8 mouse cellular contexts compared by ENCODE assay signal in the genomic region with DNA sequence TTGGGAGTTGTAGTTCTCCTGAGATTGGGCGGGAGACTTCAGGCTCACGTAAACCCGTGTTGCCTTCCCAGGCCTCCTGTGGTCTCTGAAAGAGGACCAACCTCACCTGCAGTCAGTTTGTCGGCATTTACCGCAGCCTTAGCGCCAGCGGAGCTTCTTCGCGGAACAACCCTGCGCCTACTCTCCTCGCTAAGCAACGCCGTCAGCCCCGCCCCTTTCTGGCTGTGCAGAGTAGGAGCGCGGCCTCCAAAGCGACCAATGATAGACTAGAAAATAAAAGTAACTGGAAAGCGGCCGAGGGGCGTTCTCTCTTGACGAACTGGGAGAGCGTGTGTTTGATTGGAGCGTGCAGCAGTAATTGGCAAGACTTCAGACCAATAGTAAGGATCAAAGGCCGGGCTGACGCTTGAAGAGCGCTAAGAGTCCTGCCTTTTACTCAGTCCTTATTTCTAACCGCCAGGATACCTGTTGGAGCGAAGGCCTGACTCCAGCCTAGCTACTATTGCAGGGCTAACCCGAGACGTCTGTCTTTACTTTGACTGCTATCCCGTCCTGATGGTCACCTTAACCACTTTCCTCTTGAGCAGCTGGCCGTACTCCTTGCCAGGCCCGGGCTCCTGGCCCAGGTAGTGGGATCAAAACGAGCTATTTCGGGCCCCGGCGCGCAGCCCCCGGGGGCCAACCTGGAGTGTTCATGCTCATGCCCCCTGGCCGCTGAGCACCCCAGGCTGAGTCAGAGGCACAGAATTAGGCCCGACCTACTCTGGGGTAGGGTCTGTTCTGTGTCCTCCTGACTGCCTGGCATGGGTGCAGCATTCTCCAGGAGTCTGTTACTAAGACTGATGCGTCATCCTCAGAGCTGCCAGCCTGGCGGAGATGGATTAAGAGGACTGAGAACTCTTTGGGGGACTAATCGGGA. TPM values are rescaled to one million over a fixed set of nuclear protein-coding genes. Genes with fewer than 3 reads are reported as not detected.
DNase-seq lines count a peak whose midpoint lies in the region; ATAC-seq and TF ChIP-seq lines count a peak whose summit lies in the region.

TSS of gene Hspb6 (plus strand) at position 77 of the 919 bp plus-strand sequence.
TSS of gene Proser3 (minus strand) at position 198 of the 919 bp plus-strand sequence.

- no peak for TF ChIP-seq EP300 in liver, embryonic 14.5 days (IDR thresholded peaks at IDR 0.05; ENCODE audit: low read depth)
- no peak for TF ChIP-seq EP300 in stomach, postnatal 0 days (optimal IDR thresholded peaks at IDR 0.05)

- peak; percentile 93 for ATAC-seq in heart, embryonic 15.5 days (replicated peaks; ENCODE audit: insufficient number of reproducible peaks, insufficient read depth, low FRiP score, low read depth)
- ATAC-seq in liver, embryonic 14.5 days (ENCODE audit: insufficient read depth), result peak; percentile 89
- peak; percentile 88 for ATAC-seq in neural tube, embryonic 11.5 days (ENCODE audit: insufficient read depth, low FRiP score, low TSS enrichment)
- ATAC-seq in stomach, postnatal 0 days (ENCODE audit: low FRiP score, low TSS enrichment), result peak; percentile 95

- DNase-seq in CD8-positive naive resting alpha-beta T cell, adult 2 months (ENCODE audit: low read depth in 2 of 2, low spot score in 2 of 2), result peak; percentile 87 to 94
- DNase-seq in c-Kit-positive CD71-negative TER-119-negative erythroid progenitor cells, embryonic 14.5 days (ENCODE audit: low read depth), result peak; percentile 97
- DNase-seq in forebrain, embryonic 10.5 days (ENCODE audit: extremely low spot score, low spot score), result peak; percentile 96
- peak; percentile 98 to 99 for DNase-seq in kidney, postnatal 25 days
- DNase-seq in liver, embryonic 14.5 days (ENCODE audit: low read depth in 3 of 3, low spot score in 3 of 3), result peak; percentile 98 to 99 (median 99)
- DNase-seq in neural tube, embryonic 11.5 days (ENCODE audit: low spot score), result peak; percentile 95
- DNase-seq in stomach, postnatal 0 days (ENCODE audit: low spot score), result peak; percentile 97

- peak; percentile 24 for TF ChIP-seq CTCF in liver, embryonic 14.5 days (IDR thresholded peaks at IDR 0.05; ENCODE audit: low read depth)
- peak; percentile 32 for TF ChIP-seq CTCF in stomach, postnatal 0 days (IDR thresholded peaks at IDR 0.05; ENCODE audit: low read depth)

- peaks cover 11% of the 10 kb centered on the region; the same call in 1 of the 2 replicates for H3K27me3 ChIP-seq in forebrain, embryonic 10.5 days (ENCODE audit: poor library complexity, severe bottlenecking)
- no peaks in the 10 kb centered on the region for H3K27me3 ChIP-seq in heart, embryonic 15.5 days
- H3K27me3 ChIP-seq in liver, embryonic 14.5 days (ENCODE audit: control insufficient read depth, insufficient read depth, low read length), result no peaks in the 10 kb centered on the region
- no peaks in the 10 kb centered on the region for H3K27me3 ChIP-seq in neural tube, embryonic 11.5 days (ENCODE audit: control insufficient read depth, insufficient read depth, low read length)
- no peaks in the 10 kb centered on the region for H3K27me3 ChIP-seq in stomach, postnatal 0 days (ENCODE audit: control insufficient read depth, insufficient read depth, low read length)

- H3K4me1 ChIP-seq in forebrain, embryonic 10.5 days, result peaks cover 18% of the 10 kb centered on the region
- peaks cover 18% of the 10 kb centered on the region for H3K4me1 ChIP-seq in heart, embryonic 15.5 days (replicated peaks)
- H3K4me1 ChIP-seq in liver, embryonic 14.5 days (replicated peaks; ENCODE audit: control insufficient read depth in 2 of 2, insufficient read depth in 2 of 2, low read length in 1 of 2), result peaks cover 6 to 7% of the 10 kb centered on the region in 2 experiments
- peaks cover 13% of the 10 kb centered on the region for H3K4me1 ChIP-seq in neural tube, embryonic 11.5 days (ENCODE audit: control insufficient read depth, insufficient read depth, low read length)
- 0 out of 2 replicates have a peak, but pooled peaks cover 2% of the 10 kb centered on the region for H3K4me1 ChIP-seq in stomach, postnatal 0 days (replicated peaks; ENCODE audit: control insufficient read depth, insufficient read depth)

- WGBS in forebrain, embryonic 10.5 days, result 1% methylated on average over 44 of the region's 44 CpGs
- under 1% methylated on average over 44 of the region's 44 CpGs for WGBS in heart, embryonic 15.5 days
- WGBS in liver, embryonic 14.5 days (ENCODE audit: insufficient replicate concordance), result under 1% methylated on average over 44 of the region's 44 CpGs
- WGBS in neural tube, embryonic 11.5 days, result 2% methylated on average over 44 of the region's 44 CpGs
- under 1% methylated on average over 44 of the region's 44 CpGs for WGBS in stomach, postnatal 0 days

- peak within 1 kb of the TSS; percentile 93 for H3K4me2 ChIP-seq in heart, embryonic 15.5 days
- peak within 1 kb of the TSS; percentile 99 for H3K4me2 ChIP-seq in liver, embryonic 14.5 days (ENCODE audit: low read depth)
- peak within 1 kb of the TSS; percentile 93 for H3K4me2 ChIP-seq in neural tube, embryonic 11.5 days (ENCODE audit: low read depth)
- peak within 1 kb of the TSS; percentile 94 for H3K4me2 ChIP-seq in stomach, postnatal 0 days (replicated peaks; ENCODE audit: low read depth)

- H3K27ac ChIP-seq in forebrain, embryonic 10.5 days, result peak within 1 kb of the TSS; percentile 93
- peak within 1 kb of the TSS; percentile 99 for H3K27ac ChIP-seq in heart, embryonic 15.5 days
- H3K27ac ChIP-seq in liver, embryonic 14.5 days, result peak within 1 kb of the TSS; percentile 95
- H3K27ac ChIP-seq in neural tube, embryonic 11.5 days (ENCODE audit: low read depth, low read length), result peak within 1 kb of the TSS; percentile 75
- H3K27ac ChIP-seq in stomach, postnatal 0 days (replicated peaks), result peak within 1 kb of the TSS; percentile 97

- peak within 1 kb of the TSS; percentile 58 for H3K4me3 ChIP-seq in forebrain, embryonic 10.5 days
- peak within 1 kb of the TSS; percentile 80 for H3K4me3 ChIP-seq in heart, embryonic 15.5 days
- peak within 1 kb of the TSS; percentile 83 to 90 for H3K4me3 ChIP-seq in liver, embryonic 14.5 days (ENCODE audit: insufficient read depth in 1 of 2, low read depth in 2 of 2, low read length in 2 of 2)
- H3K4me3 ChIP-seq in neural tube, embryonic 11.5 days (ENCODE audit: low read depth, low read length), result peak within 1 kb of the TSS; percentile 45
- peak within 1 kb of the TSS; percentile 72 for H3K4me3 ChIP-seq in stomach, postnatal 0 days (ENCODE audit: low read depth, low read length)

- peaks cover 57% of the 10 kb centered on the region for H3K36me3 ChIP-seq in forebrain, embryonic 10.5 days (replicated peaks)
- H3K36me3 ChIP-seq in heart, embryonic 15.5 days, result peaks cover 44% of the 10 kb centered on the region
- H3K36me3 ChIP-seq in liver, embryonic 14.5 days (replicated peaks; ENCODE audit: control insufficient read depth, insufficient read depth, low read depth), result peaks cover 19% of the 10 kb centered on the region
- H3K36me3 ChIP-seq in neural tube, embryonic 11.5 days (ENCODE audit: control insufficient read depth, insufficient read depth, low read length), result peaks cover 16% of the 10 kb centered on the region
- H3K36me3 ChIP-seq in stomach, postnatal 0 days (ENCODE audit: control insufficient read depth, insufficient read depth, low read length), result peaks cover 15% of the 10 kb centered on the region

- peak within 1 kb of the TSS; percentile 78 for H3K9ac ChIP-seq in heart, embryonic 15.5 days
- H3K9ac ChIP-seq in liver, embryonic 14.5 days (replicated peaks), result peak within 1 kb of the TSS; percentile 96
- H3K9ac ChIP-seq in neural tube, embryonic 11.5 days (ENCODE audit: low read length), result peak within 1 kb of the TSS; percentile 65
- H3K9ac ChIP-seq in stomach, postnatal 0 days (ENCODE audit: low read length), result peak within 1 kb of the TSS; percentile 81

- no peaks in the 10 kb centered on the region for H3K9me3 ChIP-seq in forebrain, embryonic 10.5 days
- H3K9me3 ChIP-seq in heart, embryonic 15.5 days (replicated peaks), result no peaks in the 10 kb centered on the region
- no peaks in the 10 kb centered on the region for H3K9me3 ChIP-seq in liver, embryonic 14.5 days (ENCODE audit: control insufficient read depth, low read length)
- no peaks in the 10 kb centered on the region for H3K9me3 ChIP-seq in neural tube, embryonic 11.5 days (ENCODE audit: control insufficient read depth, low read length)
- no peaks in the 10 kb centered on the region for H3K9me3 ChIP-seq in stomach, postnatal 0 days (ENCODE audit: control insufficient read depth, low read length)

RNA-seq across cellular contexts. Expression of gene Hspb6, which starts in this region (rescaled TPM):
- polyA plus RNA-seq in forebrain, embryonic 10.5 days (2016; fragmentation: Nextera tagmentation; extraction: Ambion mirVana), result 4.3 and 4.6 TPM in 2 replicates
- polyA plus RNA-seq in heart, embryonic 15.5 days (2015; fragmentation: Nextera tagmentation; extraction: Ambion mirVana), result 155 and 176 TPM in 2 replicates
- polyA plus RNA-seq in liver, embryonic 14.5 days (2012; rRNA removed), result 4.2 and 5.5 TPM in 2 replicates
- polyA plus RNA-seq in liver, embryonic 14.5 days (2014; fragmentation: Nextera tagmentation; extraction: Ambion mirVana), result 3.0 and 3.6 TPM in 2 replicates
- 3.7 and 4.4 TPM in 2 replicates for polyA plus RNA-seq in neural tube, embryonic 11.5 days (2014; fragmentation: Nextera tagmentation; extraction: Ambion mirVana)
- polyA plus RNA-seq in stomach, postnatal 0 days (2015; fragmentation: Nextera tagmentation; extraction: Ambion mirVana), result 66.4 and 75.7 TPM in 2 replicates

RNA-seq across cellular contexts. Expression of gene Proser3, which starts in this region (rescaled TPM):
- 15.2 and 16.1 TPM in 2 replicates for polyA plus RNA-seq in forebrain, embryonic 10.5 days (2016; fragmentation: Nextera tagmentation; extraction: Ambion mirVana)
- polyA plus RNA-seq in heart, embryonic 15.5 days (2015; fragmentation: Nextera tagmentation; extraction: Ambion mirVana), result 8.0 and 9.4 TPM in 2 replicates
- 6.5 and 6.8 TPM in 2 replicates for polyA plus RNA-seq in liver, embryonic 14.5 days (2012; rRNA removed)
- polyA plus RNA-seq in liver, embryonic 14.5 days (2014; fragmentation: Nextera tagmentation; extraction: Ambion mirVana), result 1.3 and 2.8 TPM in 2 replicates
- polyA plus RNA-seq in neural tube, embryonic 11.5 days (2014; fragmentation: Nextera tagmentation; extraction: Ambion mirVana), result 8.6 and 12.1 TPM in 2 replicates
- 2.2 and 2.3 TPM in 2 replicates for polyA plus RNA-seq in stomach, postnatal 0 days (2015; fragmentation: Nextera tagmentation; extraction: Ambion mirVana)

Comparison
In these comparisons a context has a peak if more than half of its experiments do, and no peak if none do; other contexts are left out.
1. Peak in every context shown above with its lines: DNase-seq, ATAC-seq, H3K4me3 ChIP-seq and H3K27ac ChIP-seq.
2. RNA of gene Hspb6 (polyA plus RNA-seq): 155 to 176 TPM in heart, embryonic 15.5 days and 66.4 to 75.7 TPM in stomach, postnatal 0 days; 4.3 to 4.6 TPM in forebrain, embryonic 10.5 days, 3.7 to 4.4 TPM in neural tube, embryonic 11.5 days and 3.0 to 5.5 TPM in liver, embryonic 14.5 days; every median in the first group is over 10 times any median in the second.